Mouse (Mus musculus): ENCODE data around the gene Smg5. TPM values are rescaled to one million over a fixed set of nuclear protein-coding genes. Genes with fewer than 3 reads are reported as not detected.
A peak's percentile ranks its signal among the peaks of the same experiment; 100 is the strongest.

Gene Smg5
- polyA plus RNA-seq, 1 experiment from 2014 or later: 54.7 TPM

GRCm38 (mm10) chr3:88409741-88410644 is 73.9 kb downstream of the Smg5 start, which contains the start of gene Pmf1:
Gene Pmf1 (minus strand): TSS chr3:88410331.
- under 1% methylated on average over 54 of the region's 54 CpGs for WGBS
- peak within 1 kb of the TSS; percentile 51 for H3K4me2 ChIP-seq (replicated peaks; ENCODE audit: low read depth, low read length)
- H3K4me3 ChIP-seq (ENCODE audit: low read length): peak within 1 kb of the TSS; percentile 76
- no peaks in the 10 kb centered on the region for H3K27me3 ChIP-seq (ENCODE audit: insufficient read depth, low read length)
- H3K4me1 ChIP-seq (ENCODE audit: insufficient read depth, low read length): peaks cover 30% of the 10 kb centered on the region
- H3K27ac ChIP-seq (ENCODE audit: low read length): peak within 1 kb of the TSS; percentile 98
- peak within 1 kb of the TSS; percentile 92 for H3K9ac ChIP-seq (replicated peaks; ENCODE audit: low read length)
- no peaks in the 10 kb centered on the region for H3K9me3 ChIP-seq (ENCODE audit: low read length)
- peaks cover 13% of the 10 kb centered on the region for H3K36me3 ChIP-seq (ENCODE audit: insufficient read depth, low read length)
- ATAC-seq (ENCODE audit: low FRiP score, low TSS enrichment): peak; percentile 92

- peak overlapping the region; percentile 92 for H3K9ac ChIP-seq (replicated peaks; ENCODE audit: low read length)
- 24% methylated on average over 7 of the region's 7 CpGs for WGBS
Measured at GRCm38 (mm10) chr3:88410645-88411031, 74.6 kb downstream of the Smg5 start.

GRCm38 (mm10) chr3:88411681-88412080 is 75.6 kb downstream of the Smg5 start:
- no peak for ATAC-seq (ENCODE audit: low FRiP score, low TSS enrichment)
- no peak overlapping the region for H3K4me2 ChIP-seq (replicated peaks; ENCODE audit: low read depth, low read length)
- H3K9ac ChIP-seq (replicated peaks; ENCODE audit: low read length): no peak overlapping the region
- peaks cover 25% of the 10 kb centered on the region for H3K36me3 ChIP-seq (ENCODE audit: insufficient read depth, low read length)
- no peak overlapping the region for H3K27ac ChIP-seq (ENCODE audit: low read length)
- no peaks in the 10 kb centered on the region for H3K9me3 ChIP-seq (ENCODE audit: low read length)
- H3K4me1 ChIP-seq (ENCODE audit: insufficient read depth, low read length): peaks cover 26% of the 10 kb centered on the region
- H3K4me3 ChIP-seq (ENCODE audit: low read length): no peak overlapping the region
- no peaks in the 10 kb centered on the region for H3K27me3 ChIP-seq (ENCODE audit: insufficient read depth, low read length)
- WGBS: 92% methylated on average over 4 of the region's 4 CpGs

More at GRCm38 (mm10) chr3:88410645-88411031, 74.6 kb downstream of the Smg5 start:
- Histone ChIP-seq H3K4me1 (ENCODE audit: insufficient read depth, low read length) (peaks cover 30% of the 10 kb centered on the region), H3K4me2 (replicated peaks; ENCODE audit: low read depth, low read length) (peak overlapping the region; percentile 51), H3K27ac (ENCODE audit: low read length) (peak overlapping the region; percentile 98), H3K9me3 (ENCODE audit: low read length) (no peaks in the 10 kb centered on the region), H3K27me3 (ENCODE audit: insufficient read depth, low read length) (no peaks in the 10 kb centered on the region), H3K36me3 (ENCODE audit: insufficient read depth, low read length) (peaks cover 17% of the 10 kb centered on the region), H3K4me3 (ENCODE audit: low read length) (peak overlapping the region; percentile 76)
- no peak; the same call in 1 of the 2 replicates for ATAC-seq (ENCODE audit: low FRiP score, low TSS enrichment)

Other genes with a start within 250 kb of the Smg5 start
- gene Mef2d, start 193.9 kb upstream of the Smg5 start, polyA plus RNA-seq (2015; fragmentation: Nextera tagmentation; extraction: Ambion mirVana): 16.9 and 20.2 TPM in 2 replicates
- gene Rhbg, start 81.6 kb upstream of the Smg5 start, polyA plus RNA-seq (2015; fragmentation: Nextera tagmentation; extraction: Ambion mirVana): 11.5 and 13.5 TPM in 2 replicates
- gene Gm38392, start 49.0 kb upstream of the Smg5 start, polyA plus RNA-seq (2015; fragmentation: Nextera tagmentation; extraction: Ambion mirVana): 0.15 and 2.2 TPM in 2 replicates
- gene Tsacc, start 39.3 kb upstream of the Smg5 start, polyA plus RNA-seq (2015; fragmentation: Nextera tagmentation; extraction: Ambion mirVana): 12.3 and 15.3 TPM in 2 replicates
- gene Cct3, start 39.1 kb upstream of the Smg5 start, polyA plus RNA-seq (2015; fragmentation: Nextera tagmentation; extraction: Ambion mirVana): 575 and 599 TPM in 2 replicates
- gene Glmp, start 11.2 kb upstream of the Smg5 start, polyA plus RNA-seq (2015; fragmentation: Nextera tagmentation; extraction: Ambion mirVana): 273 and 278 TPM in 2 replicates
- gene Tmem79, start 112 bp upstream of the Smg5 start, polyA plus RNA-seq (2015; fragmentation: Nextera tagmentation; extraction: Ambion mirVana): 7.8 and 7.9 TPM in 2 replicates
- gene Paqr6, start 28.3 kb downstream of the Smg5 start, polyA plus RNA-seq (2015; fragmentation: Nextera tagmentation; extraction: Ambion mirVana): 19.1 and 22.1 TPM in 2 replicates
- gene Bglap3, start 36.5 kb downstream of the Smg5 start, polyA plus RNA-seq (2015; fragmentation: Nextera tagmentation; extraction: Ambion mirVana): 0.22 and 0.71 TPM in 2 replicates
- gene Bglap2, start 42.4 kb downstream of the Smg5 start, polyA plus RNA-seq (2015; fragmentation: Nextera tagmentation; extraction: Ambion mirVana): not detected in 2 replicates
- 0.56 TPM in 1 of 2 replicates, not detected in the other for gene Bglap, start 48.2 kb downstream of the Smg5 start, polyA plus RNA-seq (2015; fragmentation: Nextera tagmentation; extraction: Ambion mirVana)
- gene Pmf1, start 74.1 kb downstream of the Smg5 start, polyA plus RNA-seq (2015; fragmentation: Nextera tagmentation; extraction: Ambion mirVana): 144 and 152 TPM in 2 replicates
- gene Slc25a44, start 88.9 kb downstream of the Smg5 start, polyA plus RNA-seq (2015; fragmentation: Nextera tagmentation; extraction: Ambion mirVana): 21.7 and 22.2 TPM in 2 replicates
- gene Sema4a, start 124.9 kb downstream of the Smg5 start, polyA plus RNA-seq (2015; fragmentation: Nextera tagmentation; extraction: Ambion mirVana): 19.6 and 25.3 TPM in 2 replicates
- gene Lmna, start 173.7 kb downstream of the Smg5 start, polyA plus RNA-seq (2015; fragmentation: Nextera tagmentation; extraction: Ambion mirVana): 89.9 and 100 TPM in 2 replicates
- gene Mex3a, start 196.1 kb downstream of the Smg5 start, polyA plus RNA-seq (2015; fragmentation: Nextera tagmentation; extraction: Ambion mirVana): 18.6 and 20.7 TPM in 2 replicates
- gene Rab25, start 212.0 kb downstream of the Smg5 start, polyA plus RNA-seq (2015; fragmentation: Nextera tagmentation; extraction: Ambion mirVana): 17.3 and 23.9 TPM in 2 replicates
- gene Lamtor2, start 216.8 kb downstream of the Smg5 start, polyA plus RNA-seq (2015; fragmentation: Nextera tagmentation; extraction: Ambion mirVana): 189 and 207 TPM in 2 replicates
- gene Ubqln4, start 217.5 kb downstream of the Smg5 start, polyA plus RNA-seq (2015; fragmentation: Nextera tagmentation; extraction: Ambion mirVana): 52.7 and 57.8 TPM in 2 replicates
- 269 and 323 TPM in 2 replicates for gene Ssr2, start 239.6 kb downstream of the Smg5 start, polyA plus RNA-seq (2015; fragmentation: Nextera tagmentation; extraction: Ambion mirVana)